Mouse (Mus musculus) gastrocnemius, postnatal 14 days (tissue): ENCODE measurements around the gene Cd63. TPM values are rescaled to one million over a fixed set of nuclear protein-coding genes. Genes with fewer than 3 reads are reported as not detected.

Source experiments
- DNase-seq: peaks from one replicate; pipeline ENCODE4 v3.0.0; 2021; ENCODE audit warnings: mixed read lengths
- intact Hi-C: fragments of 180-260 bp; cut with DNase I; formaldehyde crosslinking; loops from one replicate; pipeline ENCODE4 v1.15.1; 2025; ENCODE audit warnings: low total_unique reads
- total RNA-seq, 2 experiments: library from RNA; stranded (reverse); gene quantifications; 2 replicates each; pipeline ENCODE4 v1.2.3; 2021

The Cd63 gene
- total RNA-seq, 2 experiments from 2014 or later: 121 to 151 TPM

- intact Hi-C loops: no loop called here
- no peak for DNase-seq
These were observed 864 bp upstream of the Cd63 start for GRCm38 (mm10) chr10:128899759-128900490.

DNA sequence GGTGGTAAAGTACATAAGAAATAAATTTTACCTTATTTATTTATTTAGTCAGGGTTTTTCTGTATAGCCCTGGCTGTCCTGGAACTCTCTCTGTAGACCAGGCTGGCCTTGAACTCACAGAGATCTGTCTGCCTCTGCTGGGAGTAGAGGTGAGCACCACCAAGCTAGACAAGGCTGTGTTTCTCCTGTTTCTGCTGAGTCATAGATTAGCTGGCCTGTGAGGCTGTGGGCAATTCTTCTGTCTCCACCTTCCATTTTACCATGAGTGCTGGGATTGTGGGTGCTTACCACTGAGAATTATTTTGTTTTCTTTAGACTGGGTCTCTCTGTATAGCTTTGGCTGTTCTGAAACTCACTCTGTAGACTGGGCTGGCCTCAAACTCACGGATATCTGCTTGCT is 620 bp downstream of the Cd63 start:
- DNase-seq: no peak
- intact Hi-C loops: no loop called here

GRCm38 (mm10) chr10:128902409-128902988 is 1.7 kb downstream of the Cd63 start:
- no peak for DNase-seq
- intact Hi-C loops: no loop called here

- intact Hi-C loops: no loop called here
- DNase-seq: no peak
These were observed 4.0 kb downstream of the Cd63 start for GRCm38 (mm10) chr10:128904812-128905211.

- DNase-seq: no peak
- intact Hi-C loops: no loop called here
These were observed 8.1 kb downstream of the Cd63 start for GRCm38 (mm10) chr10:128908778-128909448.

- intact Hi-C loops: loop anchor here (5.0 to 10.0 kb wide), 2 partner anchors 38 to 65 kb away; no protein-coding TSS in a partner anchor
- peak; percentile 94 for DNase-seq
These were observed 8.8 kb downstream of the Cd63 start for GRCm38 (mm10) chr10:128909567-128910028.

DNA sequence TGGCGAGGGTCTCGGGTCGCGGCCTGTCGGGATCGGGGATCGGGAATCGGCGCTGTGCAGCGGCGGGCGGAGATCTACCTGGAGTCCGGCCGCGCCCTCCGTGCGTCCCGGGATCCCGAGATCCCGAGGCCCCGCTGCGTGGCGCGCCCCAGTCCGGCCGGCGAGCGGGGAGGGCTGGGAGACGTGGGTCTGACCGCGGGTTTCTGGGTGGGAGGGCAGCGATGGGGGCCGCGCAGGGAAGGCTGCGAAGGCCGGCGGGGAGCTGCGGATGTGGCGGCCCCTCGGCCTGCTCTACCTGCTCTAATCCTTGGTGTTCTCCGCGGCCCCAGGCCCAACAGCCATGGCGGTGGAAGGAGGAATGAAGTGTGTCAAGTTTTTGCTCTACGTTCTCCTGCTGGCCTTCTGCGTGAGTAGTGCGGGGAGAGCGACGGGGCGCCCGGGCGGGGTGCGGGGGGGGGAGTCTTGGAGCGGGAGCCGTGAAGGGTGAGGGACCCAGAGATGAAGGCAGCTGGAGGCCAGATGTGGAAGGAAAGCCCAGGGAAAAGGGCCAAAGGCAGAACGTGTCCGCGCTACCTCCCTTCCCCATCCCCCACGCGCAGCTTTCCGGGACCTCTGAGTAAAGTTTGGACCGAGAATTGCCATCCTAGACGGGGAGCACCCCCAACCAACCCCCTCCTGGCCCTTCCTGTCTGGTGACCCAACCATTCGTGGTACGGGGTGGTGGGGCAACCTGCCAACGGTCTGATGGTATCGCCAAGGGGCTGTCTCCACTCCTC is 9.5 kb downstream of the Cd63 start:
- intact Hi-C loops: loop anchor here (5.0 to 10.0 kb wide), 2 partner anchors 37 to 65 kb away; no protein-coding TSS in a partner anchor
- peak; percentile 66 for DNase-seq

DNA sequence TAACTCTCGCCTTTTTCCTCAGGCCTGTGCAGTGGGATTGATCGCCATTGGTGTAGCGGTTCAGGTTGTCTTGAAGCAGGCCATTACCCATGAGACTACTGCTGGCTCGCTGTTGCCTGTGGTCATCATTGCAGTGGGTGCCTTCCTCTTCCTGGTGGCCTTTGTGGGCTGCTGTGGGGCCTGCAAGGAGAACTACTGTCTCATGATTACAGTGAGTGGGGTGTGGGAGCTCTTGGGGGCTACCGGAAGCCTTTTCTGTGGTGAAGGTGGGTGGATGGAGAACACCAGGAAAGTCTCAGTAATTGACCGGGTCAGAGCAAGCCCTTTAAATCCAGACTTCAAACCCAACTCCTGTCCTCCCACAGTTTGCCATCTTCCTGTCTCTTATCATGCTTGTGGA is 10.6 kb downstream of the Cd63 start:
- intact Hi-C loops: loop anchor here (5.0 to 10.0 kb wide), 2 partner anchors 36 to 63 kb away; no protein-coding TSS in a partner anchor
- no peak for DNase-seq

GRCm38 (mm10) chr10:128912268-128912667 is 11.5 kb downstream of the Cd63 start:
- intact Hi-C loops: loop anchor here (5.0 to 10.0 kb wide), 2 partner anchors 35 to 63 kb away; no protein-coding TSS in a partner anchor
- DNase-seq: no peak

DNA sequence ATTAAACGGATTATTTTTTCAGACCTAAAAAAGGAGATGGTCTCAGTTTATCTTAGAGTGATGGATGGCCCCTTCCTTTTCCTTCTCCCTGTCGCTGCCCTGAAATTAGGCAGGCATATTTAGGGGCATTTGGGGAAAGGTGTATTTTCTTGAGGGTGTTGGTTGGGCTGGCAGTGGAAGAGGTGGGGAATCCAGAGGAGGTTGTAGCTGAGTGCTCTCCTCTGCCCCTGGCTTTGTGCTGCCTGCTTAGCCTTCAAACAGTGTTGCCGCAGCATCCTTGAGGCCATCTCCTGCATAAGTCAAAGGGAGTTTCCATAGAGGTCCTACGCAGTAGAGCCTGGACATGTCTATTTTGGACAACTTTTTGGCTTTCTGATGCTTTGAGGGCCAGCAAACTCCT is 12.0 kb downstream of the Cd63 start:
- intact Hi-C loops: loop anchor here (5.0 to 10.0 kb wide), 2 partner anchors 35 to 62 kb away; no protein-coding TSS in a partner anchor
- no peak for DNase-seq

- intact Hi-C loops: loop anchor here (5.0 to 10.0 kb wide), 2 partner anchors 34 to 62 kb away; no protein-coding TSS in a partner anchor
These were observed 12.4 kb downstream of the Cd63 start for GRCm38 (mm10) chr10:128913219-128913618.

DNA sequence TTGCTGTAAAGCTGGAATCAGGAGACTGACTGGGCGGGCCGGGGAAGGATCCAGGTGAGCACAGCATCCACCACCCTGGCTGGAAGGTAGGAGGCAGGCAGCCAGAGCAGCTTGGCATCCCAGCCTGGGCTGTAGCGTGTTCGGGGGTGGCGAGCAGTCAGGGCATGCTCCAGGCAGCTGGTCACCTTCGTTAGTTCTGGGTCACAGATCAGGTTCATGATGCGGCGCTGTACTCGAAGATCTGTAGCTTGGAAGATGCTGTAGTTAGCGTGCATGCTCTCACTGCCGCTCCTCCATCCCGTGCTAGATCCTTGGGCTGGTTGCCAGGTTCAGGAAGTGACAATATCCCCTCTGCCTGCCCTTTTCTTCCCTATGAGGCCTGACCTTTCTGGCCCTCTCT is 12.9 kb downstream of the Cd63 start:
- intact Hi-C loops: loop anchor here (5.0 to 10.0 kb wide), 2 partner anchors 34 to 61 kb away; no protein-coding TSS in a partner anchor
- DNase-seq: no peak

More at GRCm38 (mm10) chr10:128913219-128913618, 12.4 kb downstream of the Cd63 start:
- DNase-seq: peak; percentile 86

- intact Hi-C loops: loop anchor here (10.0 kb wide), 1 partner anchor 59 kb away; no protein-coding TSS in a partner anchor
- no peak for DNase-seq
These were observed 14.8 kb downstream of the Cd63 start for GRCm38 (mm10) chr10:128915550-128915949.

- DNase-seq: no peak
- intact Hi-C loops: loop anchor here (10.0 kb wide), 1 partner anchor 58 kb away; no protein-coding TSS in a partner anchor
These were observed 15.9 kb downstream of the Cd63 start for GRCm38 (mm10) chr10:128916665-128917064.

DNA sequence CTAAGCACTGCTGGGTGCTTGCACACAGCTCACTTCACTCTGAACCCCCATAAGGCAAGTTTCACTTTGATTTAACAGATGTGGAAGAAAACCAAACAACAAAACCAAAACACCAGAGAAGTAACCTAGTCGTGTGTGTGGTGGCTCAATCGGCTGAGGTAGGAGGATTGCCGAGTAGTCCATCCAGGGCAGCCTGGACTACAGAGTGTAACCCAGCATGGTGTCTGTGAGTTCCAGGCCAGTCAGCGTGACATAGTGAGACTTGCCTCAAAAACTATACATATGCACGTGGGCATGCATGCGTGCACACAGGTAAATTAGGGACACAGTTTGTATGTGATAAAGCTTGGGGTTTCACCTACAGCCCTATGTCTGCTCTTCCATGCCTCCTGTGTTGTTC is 16.6 kb downstream of the Cd63 start:
- intact Hi-C loops: loop anchor here (10.0 kb wide), 1 partner anchor 57 kb away; no protein-coding TSS in a partner anchor
- DNase-seq: no peak

- intact Hi-C loops: loop anchor here (10.0 kb wide), 1 partner anchor 57 kb away; no protein-coding TSS in a partner anchor
- DNase-seq: peak; percentile 82
These were observed 17.5 kb downstream of the Cd63 start for GRCm38 (mm10) chr10:128918246-128918645.

DNA sequence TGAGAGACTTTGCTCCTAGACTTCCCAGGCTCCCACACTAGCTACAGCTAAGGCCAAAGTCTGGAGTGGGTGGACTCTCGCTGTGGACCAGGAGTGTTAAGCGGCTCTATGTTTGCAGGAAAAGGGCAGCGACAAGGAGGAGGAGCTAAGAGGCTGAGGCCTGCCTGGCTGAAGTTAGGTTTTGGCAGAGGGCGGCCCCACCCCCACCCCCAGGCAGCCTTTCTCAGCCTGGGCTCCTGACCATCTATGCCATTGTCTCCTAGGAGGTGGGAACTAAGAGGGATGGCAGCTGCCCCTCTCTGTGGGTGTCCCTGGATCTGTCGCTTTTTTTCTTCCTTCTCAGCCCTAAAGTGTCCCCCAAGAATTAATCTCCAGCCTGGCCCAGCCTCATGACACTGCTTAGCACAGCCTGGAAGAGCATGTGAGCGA is 18.4 kb downstream of the Cd63 start:
- peak; percentile 42 for DNase-seq
- intact Hi-C loops: loop anchor here (10.0 kb wide), 1 partner anchor 56 kb away; no protein-coding TSS in a partner anchor

DNA sequence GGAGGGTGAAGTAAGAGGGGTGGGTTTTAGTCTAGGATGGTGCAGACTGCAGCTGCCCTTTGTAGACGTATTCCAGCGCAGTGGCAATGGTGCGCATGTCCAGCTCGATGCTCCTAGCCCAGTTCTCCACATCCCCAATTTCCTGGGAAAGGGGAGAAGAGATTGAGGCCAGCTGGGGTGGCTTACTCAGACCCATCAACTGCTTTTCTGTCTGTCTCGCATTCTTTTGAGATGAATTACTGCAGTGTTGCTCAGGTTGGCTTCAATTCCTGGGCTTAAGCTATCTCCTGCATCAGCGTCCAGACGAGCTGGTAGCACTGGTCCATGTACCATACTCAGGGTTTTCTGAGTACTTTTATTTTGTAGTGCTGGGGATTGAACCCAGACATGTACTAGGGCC is 19.2 kb downstream of the Cd63 start:
- DNase-seq: no peak
- intact Hi-C loops: loop anchor here (10.0 kb wide), 1 partner anchor 55 kb away; no protein-coding TSS in a partner anchor

DNA sequence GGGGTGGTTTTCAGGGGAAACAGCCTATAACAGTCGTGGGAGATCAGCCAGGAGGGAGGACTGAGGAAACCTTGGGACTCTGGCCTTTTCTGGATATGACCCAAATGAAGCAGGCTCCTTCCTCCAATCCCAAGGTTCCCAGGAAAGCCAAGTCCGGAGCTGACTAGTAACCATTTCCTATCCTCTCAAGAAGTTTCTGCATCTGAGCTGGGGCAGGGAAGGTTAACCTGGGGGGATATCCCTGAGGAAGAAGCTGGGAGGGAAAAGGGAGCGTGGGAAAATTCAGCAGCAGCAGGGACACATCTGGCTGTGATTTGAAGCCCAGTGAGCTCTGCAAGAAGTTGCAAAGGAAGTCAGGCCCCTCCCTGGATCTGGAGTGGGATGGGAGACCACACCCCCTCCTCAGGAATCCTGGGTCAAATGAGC is 20.0 kb downstream of the Cd63 start:
- peak; percentile 48 for DNase-seq
- intact Hi-C loops: no loop called here
